Mouse (Mus musculus) heart, embryonic 16.5 days (tissue): ENCODE data around the gene Xrcc1. TPM values are rescaled to one million over a fixed set of nuclear protein-coding genes. Genes with fewer than 3 reads are reported as not detected.

ENCODE experiments used
- ATAC-seq: fragments of 200-750 bp; cut with Nextera tagmentation; replicated peaks from 2 replicates; pipeline ENCODE4 v1.8.0; 2017; ENCODE audit warnings: moderate number of reproducible peaks; ENCODE audit not compliant: insufficient read depth, low FRiP score; ENCODE audit errors: extremely low read depth
- H3K27ac ChIP-seq: fragments of 300-500 bp; sonication (generic); 2 replicates; pipeline ENCODE4 v1.5.1; 2014; ENCODE audit warnings: mild to moderate bottlenecking, low read length, control low read depth, moderate library complexity
- H3K27me3 ChIP-seq: fragments of 300-500 bp; sonication (generic); 2 replicates; pipeline ENCODE4 v1.6.1; 2014; ENCODE audit warnings: low read length, mixed read lengths; ENCODE audit not compliant: control insufficient read depth, insufficient read depth
- H3K36me3 ChIP-seq: fragments of 300-500 bp; sonication (generic); 2 replicates; pipeline ENCODE4 v1.6.1; 2014; ENCODE audit not compliant: control insufficient read depth, insufficient read depth
- H3K4me1 ChIP-seq: fragments of 300-500 bp; sonication (generic); 2 replicates; pipeline ENCODE4 v1.6.1; 2014; ENCODE audit warnings: low read length, mixed read lengths; ENCODE audit not compliant: control insufficient read depth, insufficient read depth
- H3K4me2 ChIP-seq: fragments of 300-500 bp; sonication (generic); 2 replicates; pipeline ENCODE4 v1.6.1; 2014; ENCODE audit warnings: low read depth, mild to moderate bottlenecking, control low read depth, low read length
- H3K4me3 ChIP-seq: fragments of 300-500 bp; sonication (generic); 2 replicates; pipeline ENCODE4 v1.5.1; 2014; ENCODE audit warnings: mild to moderate bottlenecking, control low read depth, low read length
- H3K9ac ChIP-seq: fragments of 300-500 bp; sonication (generic); 2 replicates; pipeline ENCODE4 v1.6.1; 2014; ENCODE audit warnings: low read length, control low read depth
- H3K9me3 ChIP-seq: fragments of 300-500 bp; sonication (generic); replicated peaks from 2 replicates; pipeline ENCODE4 v1.6.1; 2016; ENCODE audit warnings: low read length; ENCODE audit not compliant: control insufficient read depth
- WGBS: fragments of 180-500 bp; shearing (Covaris S2); extraction: QIAGEN DNeasy Blood & Tissue Kit; methylation state at CpG from one replicate; pipeline ENCODE4 v1.1.7; 2014; 5-methylcytosine and 5-hydroxymethylcytosine counted together
- polyA plus RNA-seq: library from polyadenylated mRNA; unstranded; fragments of >200 nt; fragmentation: Nextera tagmentation; extraction: Ambion mirVana; gene quantifications from 2 replicates; pipeline ENCODE4 v1.2.1, GENCODE M21; 2015

Gene Xrcc1
- polyA plus RNA-seq, 1 experiment from 2014 or later = 91.5 TPM

DNA sequence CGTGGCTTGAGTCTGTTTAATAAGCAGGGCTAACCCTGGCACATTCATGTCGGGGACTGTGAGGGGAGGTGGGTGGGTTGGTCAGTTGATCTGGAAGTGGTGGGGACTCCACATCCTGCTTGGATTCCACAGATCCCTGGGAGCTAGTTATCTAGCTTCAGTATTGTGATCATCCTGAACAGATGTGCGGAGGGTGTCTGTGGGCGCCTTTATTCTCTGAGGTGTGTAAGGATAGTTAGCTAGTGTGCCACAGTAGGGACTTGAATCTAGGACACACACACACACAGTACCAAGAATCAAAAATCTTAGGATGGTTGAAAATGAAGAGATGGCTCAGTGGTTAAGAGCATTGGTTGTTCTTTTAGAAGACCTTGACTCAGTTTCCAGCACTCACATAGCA is 22.4 kb downstream of the Xrcc1 start:
- Histone ChIP-seq H3K4me1 (no peaks in the 10 kb centered on the region), H3K27me3 (no peaks in the 10 kb centered on the region), H3K36me3 (peaks cover 26% of the 10 kb centered on the region), H3K9ac (no peak overlapping the region), H3K4me2 (no peak overlapping the region), H3K27ac (no peak overlapping the region), H3K9me3 (no peaks in the 10 kb centered on the region), H3K4me3 (no peak overlapping the region)
- ATAC-seq = no peak
- WGBS = 90% methylated on average over 4 of the region's 4 CpGs

DNA sequence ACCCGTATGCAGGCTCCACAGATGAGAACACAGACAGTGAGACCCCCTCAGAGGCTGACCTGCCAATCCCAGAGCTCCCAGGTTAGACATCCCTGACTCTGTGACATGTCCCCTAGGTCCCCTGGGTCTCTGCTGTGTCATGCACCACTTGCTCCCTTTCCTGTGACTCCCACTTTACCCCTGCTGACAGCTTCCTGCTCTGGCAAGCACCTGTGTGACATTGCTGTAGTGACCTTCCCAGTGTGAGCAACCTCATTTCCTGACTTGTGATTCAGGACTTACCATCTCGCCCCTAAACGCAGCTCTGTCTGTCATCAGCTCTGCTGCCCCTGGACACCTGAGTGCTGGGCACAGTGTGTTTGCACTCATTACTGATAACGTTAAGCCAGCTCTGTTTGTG is 25.0 kb downstream of the Xrcc1 start:
- no peak overlapping the region for H3K9ac ChIP-seq
- 79% methylated on average over 4 of the region's 4 CpGs for WGBS
- H3K27ac ChIP-seq = no peak overlapping the region
- no peak overlapping the region for H3K4me3 ChIP-seq
- peaks cover 24% of the 10 kb centered on the region for H3K36me3 ChIP-seq
- no peak overlapping the region for H3K4me2 ChIP-seq
- H3K9me3 ChIP-seq = no peaks in the 10 kb centered on the region
- H3K4me1 ChIP-seq = no peaks in the 10 kb centered on the region
- ATAC-seq = no peak
- no peaks in the 10 kb centered on the region for H3K27me3 ChIP-seq

DNA sequence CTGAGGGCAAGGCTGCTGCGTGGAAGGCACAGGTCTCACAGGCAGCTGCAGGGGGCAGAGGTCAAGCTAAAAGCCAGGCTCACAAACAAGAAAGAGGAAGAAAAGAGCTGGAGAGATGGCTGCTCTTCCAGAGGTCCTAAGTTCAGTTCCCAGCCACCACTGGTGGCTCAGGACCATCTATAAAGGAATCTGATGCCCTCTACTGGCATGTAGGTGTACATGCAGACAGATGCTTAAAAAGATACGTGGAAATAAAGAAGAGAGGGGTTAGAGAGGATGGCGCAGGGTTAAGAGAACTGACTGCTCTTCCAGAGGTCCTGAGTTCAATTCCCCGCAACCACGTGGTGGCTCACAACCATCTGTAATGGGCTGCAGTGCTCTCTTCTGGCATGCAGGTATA is 26.4 kb downstream of the Xrcc1 start:
- Histone ChIP-seq H3K36me3 (peaks cover 12% of the 10 kb centered on the region; the same call in 1 of the 2 replicates), H3K4me2 (no peak overlapping the region), H3K9ac (no peak overlapping the region), H3K27me3 (no peaks in the 10 kb centered on the region), H3K4me1 (no peaks in the 10 kb centered on the region), H3K4me3 (no peak overlapping the region), H3K9me3 (no peaks in the 10 kb centered on the region), H3K27ac (no peak overlapping the region)
- no peak for ATAC-seq
- 61% methylated on average over 5 of the region's 5 CpGs for WGBS

DNA sequence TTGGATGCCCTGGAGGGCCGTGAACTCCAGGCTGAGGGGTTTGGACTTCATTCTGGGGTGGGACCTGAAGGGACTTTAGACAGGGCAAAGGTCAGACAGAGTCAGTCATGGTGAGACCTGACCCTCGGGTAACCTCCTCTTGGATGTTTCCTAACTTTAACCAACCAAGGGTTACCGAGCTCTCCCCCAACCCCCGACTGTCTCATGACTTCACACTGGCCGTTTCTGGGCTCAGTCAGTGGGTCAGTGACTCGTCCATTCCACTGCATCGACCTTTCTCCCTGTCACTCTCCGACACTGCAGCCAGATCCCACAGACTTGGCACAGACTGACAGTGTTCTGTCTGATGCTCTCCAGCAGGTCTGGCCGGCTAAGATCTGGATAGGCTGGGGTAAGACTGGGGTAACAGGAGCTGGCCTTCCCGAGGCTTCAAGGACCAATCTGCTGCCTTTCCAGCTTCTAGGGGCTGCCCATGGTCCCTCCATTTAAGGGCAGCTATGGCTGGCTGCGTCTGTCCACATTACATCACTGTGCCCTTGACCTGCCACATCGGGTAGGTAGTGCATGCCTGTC is 28.2 kb downstream of the Xrcc1 start:
- Histone ChIP-seq H3K27ac (no peak overlapping the region), H3K4me1 (no peaks in the 10 kb centered on the region), H3K4me2 (no peak overlapping the region), H3K9me3 (no peaks in the 10 kb centered on the region), H3K36me3 (peaks cover 4% of the 10 kb centered on the region; the same call in 1 of the 2 replicates), H3K27me3 (no peaks in the 10 kb centered on the region), H3K4me3 (no peak overlapping the region), H3K9ac (no peak overlapping the region)
- no peak for ATAC-seq
- WGBS = 49% methylated on average over 12 of the region's 12 CpGs

DNA sequence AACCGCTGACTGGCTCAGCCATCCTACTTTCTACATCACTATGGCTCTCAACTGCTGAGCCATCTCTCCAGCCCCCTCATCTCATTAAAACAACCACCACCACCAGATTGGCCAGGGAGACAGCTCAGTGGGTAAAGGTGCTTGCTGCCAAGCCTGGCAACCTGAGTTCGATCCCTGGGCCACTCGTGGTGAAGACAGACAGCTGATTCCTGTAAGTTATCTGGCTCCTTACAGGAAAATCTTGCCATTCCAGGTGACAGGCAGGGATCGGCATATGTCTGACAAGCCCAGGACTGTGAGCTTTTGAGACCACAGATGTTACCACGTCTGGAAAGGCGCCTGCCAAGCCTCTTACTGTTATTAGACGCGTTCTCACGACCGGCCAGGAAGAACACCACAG is 31.7 kb downstream of the Xrcc1 start:
- H3K4me3 ChIP-seq = no peak overlapping the region
- no peak for ATAC-seq
- WGBS = 88% methylated on average over 10 of the region's 10 CpGs
- H3K36me3 ChIP-seq = no peaks in the 10 kb centered on the region
- H3K27ac ChIP-seq = no peak overlapping the region
- H3K4me1 ChIP-seq = no peaks in the 10 kb centered on the region
- H3K9ac ChIP-seq = no peak overlapping the region
- no peaks in the 10 kb centered on the region for H3K27me3 ChIP-seq
- no peaks in the 10 kb centered on the region for H3K9me3 ChIP-seq
- H3K4me2 ChIP-seq = no peak overlapping the region

DNA sequence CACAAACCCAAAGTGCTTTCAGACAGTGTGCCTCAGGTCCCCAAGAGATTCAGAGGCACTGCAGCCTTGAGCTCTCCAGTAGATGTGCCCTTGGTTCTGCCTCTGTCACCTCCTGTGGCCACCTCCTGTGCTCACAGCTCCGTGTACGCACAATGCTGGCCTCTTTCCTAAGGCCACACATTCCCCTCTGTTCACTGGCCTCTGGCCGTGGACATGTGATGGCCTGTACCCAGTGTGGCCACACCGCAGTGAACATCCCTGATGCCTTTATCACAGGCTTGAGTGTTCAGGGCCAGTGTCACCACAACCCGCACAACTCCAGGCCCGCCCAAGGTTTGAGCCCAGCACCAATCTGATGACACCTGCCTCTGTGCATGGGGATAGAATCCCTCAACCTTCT is 38.8 kb downstream of the Xrcc1 start:
- WGBS = 83% methylated on average over 6 of the region's 6 CpGs
- Histone ChIP-seq H3K9ac (no peak overlapping the region), H3K36me3 (no peaks in the 10 kb centered on the region), H3K27me3 (peaks cover 31% of the 10 kb centered on the region), H3K4me1 (peaks cover 7% of the 10 kb centered on the region; the same call in 1 of the 2 replicates), H3K4me2 (no peak overlapping the region), H3K4me3 (no peak overlapping the region), H3K27ac (no peak overlapping the region), H3K9me3 (no peaks in the 10 kb centered on the region)
- ATAC-seq = no peak

DNA sequence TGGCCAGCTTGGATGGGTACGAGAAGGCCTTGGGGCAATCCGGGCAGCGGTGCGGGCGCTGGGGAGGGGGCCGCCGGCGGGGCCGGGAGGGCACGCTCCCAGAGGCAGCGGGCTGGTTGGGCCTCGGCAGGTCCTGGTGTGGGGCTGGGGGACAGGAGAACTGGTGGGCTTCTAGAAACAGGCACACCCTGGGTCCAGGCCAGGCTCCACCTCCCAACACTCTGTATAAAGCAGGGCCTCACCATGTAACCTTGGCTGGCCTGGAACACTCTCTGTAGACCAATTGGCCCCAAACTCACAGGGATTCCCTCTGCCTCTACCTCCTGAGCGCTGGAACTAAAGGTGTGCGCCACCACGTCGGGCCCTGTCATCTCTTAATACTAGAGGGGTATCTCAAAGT is 39.9 kb downstream of the Xrcc1 start:
- Histone ChIP-seq H3K4me1 (peaks cover 7% of the 10 kb centered on the region; the same call in 1 of the 2 replicates), H3K27me3 (peaks cover 31% of the 10 kb centered on the region), H3K9ac (no peak overlapping the region), H3K4me2 (no peak overlapping the region), H3K4me3 (no peak overlapping the region), H3K36me3 (no peaks in the 10 kb centered on the region), H3K9me3 (no peaks in the 10 kb centered on the region), H3K27ac (no peak overlapping the region)
- ATAC-seq = no peak
- WGBS = 37% methylated on average over 16 of the region's 16 CpGs

DNA sequence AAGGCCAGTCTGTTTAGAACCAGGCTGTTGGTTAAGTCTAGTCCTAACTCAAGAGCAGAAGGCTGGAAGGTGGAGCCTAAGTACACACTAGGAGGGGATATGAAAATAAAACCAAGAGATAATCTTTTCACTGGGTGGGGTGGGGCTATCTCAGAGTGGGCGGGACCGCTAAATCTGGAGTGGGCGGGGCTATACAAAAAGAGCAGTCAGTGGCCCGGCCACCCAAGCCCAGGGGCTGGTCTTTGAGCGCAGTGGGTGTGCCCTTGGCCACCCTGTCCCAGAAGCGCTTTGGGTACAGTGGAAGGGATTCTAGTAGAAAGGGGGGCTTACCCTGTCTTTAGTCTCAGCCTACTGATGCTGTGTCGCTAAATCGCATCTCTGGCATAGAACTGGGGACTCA is 40.7 kb downstream of the Xrcc1 start:
- peak overlapping the region; percentile 74 for H3K4me2 ChIP-seq
- 0 out of 2 replicates have a peak, but pooled peaks have one; percentile 38 for ATAC-seq
- H3K27me3 ChIP-seq = peaks cover 31% of the 10 kb centered on the region
- H3K4me1 ChIP-seq = peaks cover 7% of the 10 kb centered on the region; the same call in 1 of the 2 replicates
- H3K9ac ChIP-seq = peak overlapping the region; percentile 67; the same call in 1 of the 2 replicates
- H3K9me3 ChIP-seq = no peaks in the 10 kb centered on the region
- WGBS = 8% methylated on average over 8 of the region's 8 CpGs
- H3K36me3 ChIP-seq = no peaks in the 10 kb centered on the region
- H3K27ac ChIP-seq = no peak overlapping the region
- peak overlapping the region; percentile 54 for H3K4me3 ChIP-seq

DNA sequence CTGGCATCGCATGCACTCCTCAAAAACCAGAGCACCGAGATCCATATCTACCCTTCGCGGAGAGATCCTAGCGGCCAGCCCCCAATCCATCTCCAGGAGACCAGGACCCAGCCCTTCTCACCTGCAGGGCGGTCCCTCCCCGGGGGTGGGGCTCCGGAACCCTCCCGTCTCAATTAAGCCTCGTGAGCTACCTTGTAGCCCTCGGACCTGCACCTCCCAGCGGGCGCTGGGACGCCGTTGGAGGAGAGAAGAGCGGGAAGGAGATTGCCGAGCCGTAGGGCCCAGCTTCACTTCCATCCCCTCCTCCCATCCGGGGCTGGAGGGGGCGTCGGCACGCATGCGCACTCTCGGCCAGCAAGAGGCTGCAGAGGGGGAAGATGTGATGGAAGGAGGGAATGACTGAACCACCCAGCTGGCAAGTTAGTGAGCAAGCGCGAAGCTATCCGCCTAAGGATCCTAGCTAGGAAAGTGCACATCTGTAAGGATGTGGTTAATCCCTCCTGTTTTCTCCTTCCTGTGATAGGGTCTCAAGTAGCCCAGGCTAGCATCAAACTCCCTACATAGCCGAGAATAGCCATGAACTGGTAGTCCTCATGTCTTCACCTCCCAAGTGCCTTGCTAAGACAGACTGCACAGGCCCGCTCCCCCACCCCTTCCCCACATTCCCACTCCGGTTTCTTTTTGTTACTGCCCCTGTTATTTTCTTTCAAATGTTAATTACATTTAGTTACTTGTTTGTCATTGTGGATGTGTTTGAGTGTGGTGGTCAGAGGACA is 41.4 kb downstream of the Xrcc1 start, which contains the start of the genes Ethe1 and Zfp575:
Gene Ethe1 (plus strand): TSS at position 214 of the 776 bp plus-strand sequence.
Gene Zfp575 (minus strand): TSS at position 312 of the 776 bp plus-strand sequence.
- ATAC-seq = peak; percentile 34
- 8% methylated on average over 30 of the region's 30 CpGs for WGBS

More for the DNA sequence above, 41.4 kb downstream of the Xrcc1 start, which contains the start of the genes Ethe1 and Zfp575:
- H3K4me1 ChIP-seq = peaks cover 7% of the 10 kb centered on the region; the same call in 1 of the 2 replicates
- peak within 1 kb of the TSS; percentile 67 for H3K9ac ChIP-seq
- H3K4me2 ChIP-seq = peak within 1 kb of the TSS; percentile 74
- peak within 1 kb of the TSS; percentile 54 for H3K4me3 ChIP-seq
- H3K9me3 ChIP-seq = no peaks in the 10 kb centered on the region
- no peak within 1 kb of the TSS for H3K27ac ChIP-seq
- H3K36me3 ChIP-seq = no peaks in the 10 kb centered on the region
- H3K27me3 ChIP-seq = peaks cover 31% of the 10 kb centered on the region
